Mouse (Mus musculus) MEL-GATA-1-ER (cell line): ENCODE data around the gene Zfp367.

Experiments
- DNase-seq: peaks from one replicate; pipeline ENCODE4 v3.0.0-alpha.2; 2012; ENCODE audit warnings: low read depth; ENCODE audit errors: extremely low read depth

Gene Zfp367

DNA sequence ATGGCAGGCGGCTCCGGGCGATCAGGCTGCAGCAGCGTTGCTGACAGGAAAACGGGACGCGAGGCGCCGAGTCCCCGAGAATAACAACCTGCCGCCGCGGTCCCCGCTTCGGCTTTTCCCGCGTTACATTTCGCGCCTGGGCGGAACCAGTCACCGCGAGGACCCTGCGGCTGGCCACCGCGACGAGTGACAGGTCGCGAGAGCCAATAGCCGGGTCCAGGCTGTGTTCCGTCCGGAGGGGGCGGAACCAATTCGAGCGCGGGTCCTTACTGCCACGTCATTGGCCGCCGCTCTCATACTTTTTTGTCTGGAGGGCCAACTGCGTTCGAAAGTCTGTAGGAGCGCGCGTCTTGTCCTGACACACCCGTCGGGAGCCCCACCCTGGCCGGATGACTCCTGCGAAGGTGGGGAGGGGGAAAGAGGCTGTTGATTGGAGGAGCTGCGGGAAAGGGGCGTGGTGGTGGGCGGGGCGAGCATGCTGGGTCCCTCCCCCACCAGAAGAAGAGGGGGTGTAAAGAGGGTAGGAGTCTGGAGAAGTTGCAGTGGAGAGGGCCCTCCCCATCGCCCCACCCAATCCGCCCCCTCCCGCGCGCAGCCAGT lies at the start of gene Zfp367:
Zfp367 (minus strand) TSS at position 120 of the 600 bp plus-strand sequence.
- DNase-seq, result peak; percentile 98

DNA sequence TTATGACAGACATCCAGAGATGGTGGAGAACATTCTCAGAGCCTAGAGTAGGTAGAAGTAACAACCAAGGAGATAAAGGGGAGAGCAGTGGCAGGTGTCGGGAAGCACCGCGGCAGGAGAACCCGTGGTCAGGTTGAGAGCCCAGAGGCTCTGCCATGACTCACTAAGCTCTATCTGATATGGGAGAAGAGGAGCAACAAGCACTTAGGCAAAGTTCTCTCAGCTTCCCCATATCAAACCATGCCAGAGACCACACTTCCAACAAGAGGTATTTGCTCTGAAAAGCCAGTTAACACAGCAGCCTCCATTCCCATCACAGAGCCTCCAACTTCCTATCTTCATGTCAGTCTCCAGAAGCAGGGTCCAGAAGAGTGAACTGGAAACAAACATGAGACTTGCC lies 47.9 kb upstream of the Zfp367 start:
- peak; percentile 57 for DNase-seq

DNA sequence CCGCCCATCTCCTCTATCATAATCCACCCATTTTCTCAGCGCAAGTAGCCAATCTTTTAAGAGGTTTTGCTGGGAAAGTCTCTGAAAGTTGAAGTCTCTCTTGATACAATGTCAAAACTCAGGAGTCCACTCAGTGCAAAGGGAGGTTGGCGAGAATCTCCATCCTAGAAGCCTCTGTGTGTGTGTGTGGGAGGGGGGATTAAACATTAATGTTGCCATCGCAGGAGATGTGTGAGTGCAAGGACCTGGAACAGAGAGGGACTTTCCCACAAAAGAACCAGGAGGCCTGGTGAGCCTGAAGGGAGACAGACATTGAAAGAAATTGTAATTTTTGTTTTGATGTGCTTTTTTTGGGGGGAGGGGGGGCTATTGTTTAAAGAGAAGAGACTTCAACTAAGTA lies 45.3 kb upstream of the Zfp367 start:
- no peak for DNase-seq

DNA sequence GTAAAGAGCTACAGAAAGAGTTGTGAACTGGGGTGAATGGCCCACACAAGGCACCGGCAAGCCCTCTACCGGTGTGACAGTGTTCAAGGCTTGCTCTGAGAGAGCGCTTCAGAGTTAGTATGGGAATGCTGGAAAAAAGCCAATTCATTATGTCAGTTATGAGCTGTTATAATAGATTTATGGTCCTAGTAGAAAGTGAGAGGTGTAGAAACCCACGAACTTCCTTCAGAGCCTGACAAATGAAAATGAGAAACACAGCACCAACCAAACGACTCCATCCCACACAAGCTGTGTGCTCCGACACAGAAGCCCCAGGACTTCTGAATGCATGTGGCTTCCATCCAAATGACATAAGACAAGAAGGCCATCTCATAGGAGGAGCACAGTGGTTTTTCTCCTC lies 44.9 kb upstream of the Zfp367 start:
- DNase-seq, result no peak

DNA sequence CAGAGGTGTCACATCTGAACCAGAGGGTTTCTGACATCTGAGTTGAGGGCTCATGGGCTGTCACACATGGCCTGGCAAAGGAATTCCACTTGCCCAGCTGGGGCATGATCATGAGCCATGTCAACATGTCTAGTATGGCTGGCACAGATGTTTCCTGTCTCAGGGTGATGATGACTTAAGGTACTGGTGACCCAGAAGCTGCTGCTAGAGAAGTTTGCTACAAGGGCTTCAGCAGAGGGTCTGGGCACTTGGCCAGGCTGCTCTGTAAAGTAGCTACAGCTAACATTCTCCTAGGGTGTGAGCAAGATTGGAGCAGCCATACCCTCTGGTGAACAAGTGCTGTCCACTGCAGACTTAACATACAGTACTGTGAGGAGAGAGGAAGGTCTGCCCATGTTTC lies 34.1 kb upstream of the Zfp367 start:
- DNase-seq, result no peak

DNA sequence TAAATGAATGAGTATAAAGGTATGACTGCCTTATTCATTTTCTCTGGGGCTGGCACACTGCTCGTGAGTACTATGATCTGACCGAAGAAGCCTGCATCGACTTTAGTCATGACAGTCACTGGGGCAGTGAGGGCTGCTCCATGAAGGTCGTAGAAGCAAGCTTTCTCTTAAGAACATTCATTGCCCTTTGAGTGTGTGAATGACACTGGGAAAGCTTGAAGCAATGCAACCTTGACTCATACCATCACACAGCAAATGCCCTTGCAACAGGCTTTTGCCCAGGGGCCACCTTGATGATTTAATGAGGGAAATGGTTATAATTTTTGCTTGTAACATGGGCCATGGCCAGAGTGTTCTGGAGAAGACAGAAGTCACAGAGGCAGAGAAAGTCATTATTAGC lies 33.5 kb upstream of the Zfp367 start:
- no peak for DNase-seq

DNA sequence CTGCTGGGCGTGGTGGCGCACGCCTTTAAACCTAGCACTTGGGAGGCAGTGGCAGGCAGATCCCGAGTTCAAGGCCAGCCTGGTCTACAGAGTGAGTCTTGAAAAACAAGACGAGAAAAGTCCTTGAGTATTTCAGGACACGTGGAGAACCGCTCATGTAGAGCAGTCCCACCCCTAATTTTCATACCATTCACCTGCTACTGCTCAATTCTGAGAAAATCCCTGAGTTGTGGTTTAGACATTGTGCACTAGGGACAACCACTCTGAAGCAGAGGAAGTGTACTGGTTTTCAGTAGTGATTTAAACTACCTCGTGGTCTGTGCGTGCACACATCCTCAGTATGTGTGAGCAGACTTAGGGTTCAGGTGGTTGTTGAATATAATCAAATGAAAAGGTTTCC lies 32.6 kb upstream of the Zfp367 start:
- DNase-seq, result no peak

DNA sequence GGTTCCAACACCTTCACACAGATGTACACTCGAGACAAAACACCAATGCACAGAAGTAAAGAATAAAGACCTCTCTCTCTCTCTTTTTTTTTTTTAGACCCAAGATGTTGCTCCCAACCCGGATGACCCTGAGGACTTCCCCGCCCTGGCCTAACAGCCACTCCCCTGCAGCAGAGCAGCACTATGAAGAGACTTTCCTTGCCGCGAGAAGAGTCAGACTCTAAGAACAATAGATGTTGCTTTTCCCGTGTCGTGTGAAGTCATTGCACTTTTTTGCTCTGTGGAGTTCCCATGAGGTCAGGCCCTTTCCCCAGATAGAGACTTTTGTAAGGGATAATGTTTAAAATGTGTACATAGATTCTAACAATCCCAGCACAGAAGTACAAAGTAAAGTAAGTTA lies 32.2 kb upstream of the Zfp367 start:
- no peak for DNase-seq

DNA sequence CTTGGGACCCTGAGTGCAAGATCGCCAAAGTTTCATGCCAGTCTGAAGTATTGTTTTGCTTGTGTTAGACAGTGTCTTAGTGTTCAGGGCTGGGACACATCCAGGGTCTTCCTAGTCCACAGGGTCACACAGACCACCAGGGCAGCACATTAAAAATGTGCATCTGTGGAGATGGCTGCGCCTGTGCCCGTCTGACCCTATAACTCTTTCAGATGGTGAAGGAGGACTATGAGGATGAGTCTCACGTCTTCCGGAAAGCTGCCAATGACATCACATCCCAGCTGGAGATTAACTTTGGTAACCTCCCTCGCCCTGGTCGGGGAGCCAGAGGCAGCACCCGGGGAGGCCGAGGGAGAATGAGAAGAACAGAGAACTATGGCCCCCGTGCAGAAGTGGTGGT lies 31.4 kb upstream of the Zfp367 start:
- DNase-seq, result no peak

DNA sequence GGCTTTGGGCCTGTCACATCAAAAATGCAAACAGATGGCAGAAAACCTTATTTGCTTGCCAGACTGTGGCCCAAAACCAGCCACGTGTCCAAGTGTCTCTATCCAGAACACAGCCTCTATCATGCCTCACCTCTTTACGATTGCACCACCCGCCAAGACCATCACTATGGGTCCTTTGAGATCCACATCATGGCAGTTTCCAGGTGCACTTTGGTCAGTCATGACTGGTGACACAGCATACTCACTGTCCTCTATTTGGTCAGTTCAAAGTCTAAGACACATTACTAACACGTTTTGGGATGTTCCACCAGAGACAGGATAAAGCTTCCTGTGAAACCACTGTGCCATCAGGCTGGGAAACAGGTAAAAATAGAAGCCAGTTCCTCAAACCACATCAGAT lies 30.6 kb upstream of the Zfp367 start:
- no peak for DNase-seq

DNA sequence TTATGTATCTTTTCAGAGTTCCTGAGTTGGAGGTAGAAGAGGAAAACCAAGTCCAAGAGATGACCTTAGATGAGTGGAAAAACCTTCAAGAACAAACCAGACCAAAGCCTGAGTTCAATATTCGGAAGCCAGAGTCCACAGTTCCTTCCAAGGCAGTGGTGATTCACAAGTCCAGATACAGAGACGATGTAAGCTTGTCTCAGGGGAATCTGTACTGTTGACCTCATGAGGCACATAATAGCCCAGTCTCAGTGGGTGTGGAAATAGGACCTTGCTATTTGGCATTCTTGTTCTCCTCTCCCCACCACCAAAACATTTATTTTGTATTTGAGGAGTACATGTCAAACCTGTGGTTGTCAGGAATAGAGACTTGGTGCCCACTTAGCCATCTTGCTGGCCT lies 29.1 kb upstream of the Zfp367 start:
- no peak for DNase-seq

DNA sequence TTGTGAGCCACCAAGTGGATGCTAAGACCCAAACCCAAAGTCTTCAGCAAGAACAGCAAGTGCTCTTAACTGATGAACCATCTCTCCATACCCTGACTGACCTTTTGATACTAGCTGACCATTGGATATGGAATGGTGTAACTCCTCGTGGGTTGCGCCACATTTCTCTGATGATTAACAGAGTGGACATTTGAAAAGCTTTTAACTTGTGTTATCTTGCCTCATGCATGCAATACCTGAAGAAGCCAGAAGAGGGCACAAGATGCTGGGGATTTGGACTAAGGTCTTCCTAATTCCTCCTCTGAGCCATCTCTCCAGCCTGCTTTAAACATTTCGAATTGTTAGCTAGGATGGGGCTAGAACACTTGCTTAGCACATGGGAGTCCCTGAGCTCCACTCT lies 27.9 kb upstream of the Zfp367 start:
- DNase-seq, result peak; percentile 43

DNA sequence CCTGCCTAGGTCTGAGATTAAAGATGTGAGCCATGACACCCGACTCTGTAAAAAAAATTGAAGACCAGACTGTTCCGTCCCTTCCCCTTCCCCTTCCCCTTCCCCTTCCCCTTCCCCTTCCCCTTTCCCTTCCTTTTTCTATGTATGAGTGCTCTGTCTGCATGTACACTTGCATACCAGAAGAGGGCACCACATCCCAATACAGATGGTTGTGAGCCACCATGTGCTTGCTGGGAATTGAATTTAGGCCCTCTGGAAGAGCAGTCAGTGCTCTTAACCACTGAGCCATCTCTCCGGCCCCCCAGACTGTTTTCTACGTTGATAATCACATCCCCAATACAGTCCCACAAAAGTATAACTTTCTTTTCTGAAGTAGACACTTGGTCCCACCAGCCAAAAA lies 27.3 kb upstream of the Zfp367 start:
- DNase-seq, result no peak

DNA sequence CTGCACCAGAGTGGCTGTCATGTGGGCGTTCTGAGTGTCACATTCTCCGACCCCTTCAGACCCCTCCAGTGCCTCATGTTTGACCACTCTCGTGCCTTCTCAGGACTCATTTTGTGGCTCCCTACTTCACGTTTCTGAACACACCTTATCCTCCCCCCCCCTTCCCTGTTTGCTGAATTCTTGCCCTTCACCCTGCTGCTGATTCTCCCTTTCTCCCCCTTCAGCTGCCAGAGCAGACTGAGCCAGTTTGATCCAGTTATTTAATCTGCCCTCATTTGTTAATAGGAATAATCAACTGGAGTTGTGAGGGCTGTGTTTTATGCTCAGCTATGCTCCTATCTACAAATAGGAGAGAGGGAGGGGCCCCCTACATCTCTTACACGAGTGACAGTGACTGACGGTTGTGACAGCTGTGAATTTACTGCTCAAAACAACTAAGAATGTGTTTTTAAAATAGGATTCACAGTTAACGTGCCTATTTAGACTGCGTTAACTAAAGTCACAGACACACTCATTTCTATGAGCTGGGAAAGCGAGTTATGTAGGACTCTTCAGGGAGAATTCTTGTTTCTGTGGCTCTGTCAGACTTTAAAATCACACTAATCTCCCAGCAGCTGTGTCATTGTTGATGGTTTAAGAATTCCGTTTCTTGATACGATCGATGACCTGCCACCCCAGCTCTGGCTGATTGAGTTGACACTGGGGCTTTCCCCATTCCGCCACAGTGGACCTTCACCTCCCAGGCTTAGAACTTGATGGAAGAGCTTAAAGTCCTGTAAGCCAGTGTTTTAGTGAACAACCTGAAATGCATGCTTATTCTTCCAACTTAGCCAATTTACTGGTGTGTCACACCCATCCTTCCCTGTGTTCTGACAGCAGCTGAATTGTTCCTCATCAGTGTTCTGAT lies 26.0 kb upstream of the Zfp367 start:
- DNase-seq, result no peak

DNA sequence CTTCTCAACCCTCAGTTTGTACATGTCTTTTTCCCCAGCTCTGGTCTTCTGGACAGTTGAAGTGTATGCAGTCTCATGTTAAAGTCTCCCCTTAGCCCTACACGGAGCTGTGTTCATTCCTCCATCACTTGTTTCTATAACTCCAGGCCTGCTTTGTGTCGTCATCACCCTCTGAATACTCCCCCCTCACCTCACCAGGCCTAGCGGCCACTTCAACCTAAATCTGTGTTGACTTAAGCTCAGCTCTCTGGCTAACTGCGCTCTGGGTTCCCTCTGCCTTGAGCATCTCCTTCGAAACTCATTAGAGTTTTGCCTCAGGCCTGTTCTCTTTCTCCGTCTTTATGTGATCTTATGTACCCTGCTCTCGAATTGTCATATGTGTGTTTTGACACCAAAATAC lies 25.0 kb upstream of the Zfp367 start:
- DNase-seq, result no peak

DNA sequence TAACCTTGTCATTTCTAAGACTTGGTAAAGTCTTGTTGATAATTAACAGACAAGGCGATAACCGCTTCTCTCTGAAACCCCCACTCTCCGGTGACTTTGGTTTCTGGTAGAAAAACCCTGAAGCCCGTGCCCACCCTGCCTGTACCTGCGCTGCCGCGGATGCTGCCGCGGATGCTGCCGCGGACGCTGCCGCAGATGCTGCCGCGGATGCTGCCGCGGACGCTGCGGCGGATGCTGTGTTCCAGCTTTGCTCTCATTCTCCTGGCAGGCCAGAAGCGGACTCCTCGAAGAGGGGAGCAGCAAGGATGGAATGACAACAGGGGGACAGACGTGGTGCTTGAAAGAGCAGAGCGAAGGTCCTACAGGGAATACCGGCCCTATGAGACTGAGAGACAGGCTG lies 16.7 kb upstream of the Zfp367 start:
- no peak for DNase-seq

DNA sequence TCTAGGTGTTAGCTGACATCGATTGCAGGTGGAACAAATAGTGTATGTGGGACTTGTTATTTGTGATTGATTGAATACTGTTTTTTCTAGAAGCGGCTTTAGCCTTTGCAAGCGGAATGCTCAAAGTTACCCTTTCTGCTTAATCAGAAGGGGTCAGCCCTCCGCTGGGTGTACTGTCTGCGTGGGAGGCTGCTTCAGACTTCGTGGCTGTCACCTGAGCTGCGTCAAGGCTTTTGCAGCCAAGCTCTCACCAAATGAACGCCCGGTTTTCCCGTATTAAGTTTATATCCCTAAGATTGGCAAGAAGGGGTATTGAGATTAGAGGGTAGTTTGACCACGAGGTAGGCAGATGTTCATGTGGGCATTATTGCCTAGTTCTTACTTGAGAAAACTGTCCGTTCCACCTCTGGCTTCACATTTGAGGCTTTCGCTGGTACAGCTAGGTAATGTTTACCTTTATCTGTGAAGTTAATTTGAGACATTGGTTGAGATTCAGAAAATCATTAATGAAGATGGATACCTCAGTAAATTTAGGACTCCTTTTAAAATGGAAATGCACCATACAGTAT lies 10.2 kb upstream of the Zfp367 start:
- no peak for DNase-seq

DNA sequence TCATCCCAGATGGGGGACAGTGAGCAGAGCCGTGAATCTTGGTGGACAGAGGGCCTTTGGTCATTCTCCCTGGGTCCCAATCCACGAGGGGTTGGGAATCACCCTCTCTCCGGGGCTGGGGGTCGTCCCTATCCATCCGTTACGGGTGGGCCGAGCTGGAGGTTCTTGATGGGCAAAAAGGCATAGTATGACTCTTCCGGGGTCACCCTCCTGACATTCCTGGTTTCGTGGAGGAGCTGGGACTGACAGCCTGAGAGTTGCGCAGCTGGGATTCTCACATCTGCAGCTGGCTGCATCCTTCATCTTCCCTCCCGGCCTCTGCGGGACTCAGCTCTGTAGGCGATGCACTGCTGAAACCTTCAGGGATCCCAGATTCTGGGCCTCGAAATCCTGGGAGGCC lies 9.6 kb upstream of the Zfp367 start:
- DNase-seq, result no peak

DNA sequence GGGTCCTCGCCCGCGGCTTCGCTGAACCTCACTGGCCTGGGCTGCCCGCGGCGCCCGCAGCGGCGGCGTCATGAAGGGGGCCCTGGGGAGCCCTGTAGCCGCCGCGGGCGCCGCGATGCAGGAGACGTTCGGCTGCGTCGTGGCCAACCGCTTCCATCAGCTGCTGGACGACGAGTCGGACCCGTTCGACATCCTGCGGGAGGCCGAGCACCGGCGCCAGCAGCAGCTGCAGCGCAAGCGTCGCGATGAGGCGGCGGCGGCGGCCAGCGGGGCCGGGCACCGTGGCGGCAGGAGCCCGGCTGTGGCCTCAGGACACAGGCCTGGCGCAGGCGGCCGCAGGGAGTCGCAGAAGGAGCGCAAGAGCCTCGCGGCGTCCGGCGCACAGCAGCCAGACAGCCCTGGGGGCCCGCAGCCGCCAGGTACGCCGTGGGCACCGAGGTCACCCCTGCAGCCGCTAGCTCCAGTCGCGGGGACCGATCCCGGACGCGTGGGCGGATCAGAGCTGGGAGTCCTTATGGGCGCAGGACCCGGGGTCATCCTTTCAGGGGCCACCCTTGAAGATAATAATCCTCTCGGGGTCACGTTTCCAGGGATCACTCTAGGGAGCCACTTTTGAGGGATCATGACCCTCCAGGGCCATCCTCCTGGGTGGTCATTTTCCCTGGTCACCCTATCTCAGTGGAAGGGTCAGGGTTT lies 9.1 kb upstream of the Zfp367 start:
- no peak for DNase-seq

DNA sequence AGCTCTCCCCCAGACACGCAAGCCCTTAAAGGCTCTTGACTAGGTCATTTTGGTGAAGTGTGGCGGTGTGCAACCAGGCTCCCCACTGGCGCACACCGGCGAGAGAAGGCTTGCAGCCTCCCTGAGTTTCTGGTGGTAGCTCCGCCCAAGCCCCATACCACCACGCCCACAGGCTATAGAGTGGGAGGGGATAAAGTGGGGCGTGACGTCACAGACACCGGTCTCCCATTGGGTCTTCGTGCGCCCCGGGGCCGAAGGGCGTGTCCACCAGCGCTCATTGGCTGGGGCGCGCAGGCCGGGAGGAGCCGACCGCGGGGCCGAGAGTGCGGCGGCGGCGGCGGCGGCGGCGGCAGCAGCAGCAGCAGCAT lies 8.5 kb upstream of the Zfp367 start, which contains the start of gene Habp4:
Habp4 (plus strand) TSS at position 277 of the 368 bp plus-strand sequence.
- peak; percentile 86 for DNase-seq

DNA sequence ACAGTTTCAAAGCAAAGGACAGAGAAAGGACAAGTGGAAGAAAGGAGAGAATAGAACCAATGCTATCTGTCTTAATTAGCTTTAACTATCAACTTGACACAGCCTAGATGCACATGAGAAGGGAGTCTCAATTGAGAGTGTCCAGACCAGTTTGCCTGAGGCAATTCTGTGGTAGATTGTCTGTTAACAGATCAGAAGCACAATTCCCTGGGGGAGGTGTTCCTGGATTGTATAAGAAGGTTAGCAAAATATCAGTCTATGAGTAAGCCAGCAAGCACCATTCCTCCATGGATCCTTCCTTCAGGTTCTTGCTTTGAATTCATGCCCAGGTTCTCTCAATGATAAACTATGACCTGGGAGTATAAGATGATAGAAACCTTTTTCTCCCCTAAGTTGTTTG lies 4.0 kb upstream of the Zfp367 start:
- no peak for DNase-seq

DNA sequence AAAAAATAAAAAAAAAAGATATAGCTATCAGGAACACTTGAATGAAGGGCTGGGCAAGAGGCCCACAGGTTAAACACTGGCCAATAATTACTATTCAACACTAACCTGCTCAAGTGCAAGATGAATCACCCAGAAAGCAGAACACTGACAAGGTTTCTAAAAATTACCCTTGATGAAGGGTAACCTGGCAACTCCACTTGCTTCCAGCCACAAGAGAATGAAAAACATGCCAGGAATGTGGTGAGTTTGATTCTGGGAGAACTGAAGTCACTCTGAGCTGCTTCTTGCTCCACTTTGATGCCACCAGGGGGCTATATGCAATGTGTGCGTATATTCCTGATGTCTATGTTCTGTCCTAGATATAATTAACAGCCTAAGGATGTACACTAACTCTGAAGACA lies 2.2 kb upstream of the Zfp367 start:
- DNase-seq, result no peak
